Mouse (Mus musculus): Measurements from ENCODE around the gene Trim39. TPM values are rescaled to one million over a fixed set of nuclear protein-coding genes. Genes with fewer than 3 reads are reported as not detected.
A peak's percentile ranks its signal among the peaks of the same experiment; 100 is the strongest.

The Trim39 gene
- polyA plus RNA-seq, 1 experiment from 2014 or later = 27.1 TPM

DNA sequence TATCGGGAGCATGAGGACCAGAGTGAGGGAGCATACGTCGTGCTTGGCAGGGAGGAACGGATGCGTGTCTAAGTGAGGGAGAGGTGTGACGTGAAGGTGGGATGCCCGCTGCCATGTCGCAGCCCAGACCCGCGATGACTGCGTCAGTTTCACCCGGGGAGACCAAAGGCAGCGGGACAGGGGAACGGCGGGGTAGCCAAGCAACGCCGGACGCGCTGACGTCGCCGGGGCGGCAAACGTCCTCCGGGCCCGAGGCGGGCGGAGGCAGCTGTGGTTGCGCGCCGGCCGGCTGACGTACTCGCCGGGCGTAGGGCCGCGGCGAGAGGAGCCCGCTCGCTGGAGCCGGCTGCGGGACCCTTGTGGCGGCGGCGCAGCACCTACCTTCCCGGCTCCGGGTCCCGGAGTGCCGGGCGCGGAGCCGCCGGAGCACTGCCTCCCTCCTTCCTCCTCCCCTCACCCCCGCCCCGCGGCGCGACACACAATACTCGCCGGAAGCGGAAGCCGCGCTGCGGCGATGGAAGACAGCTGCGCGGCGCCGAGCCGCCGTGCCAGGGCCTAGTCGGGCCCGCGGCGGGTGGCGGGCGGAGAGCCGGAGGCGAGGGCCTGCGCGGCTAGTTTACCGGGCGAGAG, 976 bp downstream of the Trim39 start:
- Histone ChIP-seq H3K9me3 (no peaks in the 10 kb centered on the region), H3K27me3 (no peaks in the 10 kb centered on the region), H3K4me2 (peak overlapping the region; percentile 95), H3K36me3 (peaks cover 37% of the 10 kb centered on the region), H3K4me1 (replicated peaks) (peaks cover 45% of the 10 kb centered on the region), H3K4me3 (peak overlapping the region; percentile 99), H3K9ac (peak overlapping the region; percentile 96), H3K27ac (replicated peaks) (peak overlapping the region; percentile 99)
- ATAC-seq (ENCODE audit: low FRiP score, low read depth) = peak; percentile 93
- 0% methylated on average over 78 of the region's 84 CpGs for WGBS

GRCm38 (mm10) chr17:36265834-36266233, 6.2 kb downstream of the Trim39 start:
- no peak overlapping the region for H3K4me2 ChIP-seq
- peaks cover 71% of the 10 kb centered on the region for H3K36me3 ChIP-seq
- no peak overlapping the region for H3K4me3 ChIP-seq
- no peaks in the 10 kb centered on the region for H3K27me3 ChIP-seq
- no peak overlapping the region for H3K9ac ChIP-seq
- H3K27ac ChIP-seq (replicated peaks) = no peak overlapping the region
- 72% methylated on average over 5 of the region's 5 CpGs for WGBS
- H3K4me1 ChIP-seq (replicated peaks) = peaks cover 11% of the 10 kb centered on the region
- no peak for ATAC-seq (ENCODE audit: low FRiP score, low read depth)
- H3K9me3 ChIP-seq = no peaks in the 10 kb centered on the region

DNA sequence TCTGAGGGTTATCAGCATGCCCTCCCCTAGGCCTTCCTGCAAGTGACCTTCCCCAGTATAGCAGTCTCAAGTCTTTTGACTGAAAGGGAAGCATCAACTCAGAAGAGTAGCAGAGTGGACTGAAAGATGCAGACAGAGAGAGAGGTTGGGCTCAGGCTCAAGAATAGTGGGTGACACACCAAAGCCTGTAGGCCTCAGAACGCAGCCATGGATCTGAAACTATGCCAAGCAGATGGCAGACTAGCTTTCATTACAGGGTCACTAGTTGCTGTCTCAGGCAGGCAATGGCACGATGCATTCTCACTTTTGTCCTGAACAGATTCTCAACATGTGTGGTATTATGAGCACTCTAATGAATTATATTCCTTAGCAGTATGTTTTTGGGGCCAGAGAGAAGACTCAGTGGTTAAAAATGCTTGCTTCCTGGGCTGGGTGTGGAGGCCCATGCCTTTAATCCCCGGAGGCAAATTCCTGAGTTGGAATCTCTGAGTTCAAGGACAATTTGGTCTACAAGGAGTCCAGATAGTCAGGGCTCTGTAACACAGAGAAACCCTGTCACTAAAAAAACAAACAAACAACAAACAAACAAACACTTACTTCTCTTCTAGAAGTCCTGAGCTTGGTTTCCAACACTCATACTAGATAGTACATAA, 7.6 kb downstream of the Trim39 start:
- Histone ChIP-seq H3K9ac (no peak overlapping the region), H3K27ac (replicated peaks) (no peak overlapping the region), H3K4me1 (replicated peaks) (no peaks in the 10 kb centered on the region), H3K9me3 (no peaks in the 10 kb centered on the region), H3K4me3 (no peak overlapping the region), H3K27me3 (no peaks in the 10 kb centered on the region), H3K36me3 (peaks cover 83% of the 10 kb centered on the region), H3K4me2 (no peak overlapping the region)
- 96% methylated on average over 3 of the region's 3 CpGs for WGBS
- ATAC-seq (ENCODE audit: low FRiP score, low read depth) = no peak

DNA sequence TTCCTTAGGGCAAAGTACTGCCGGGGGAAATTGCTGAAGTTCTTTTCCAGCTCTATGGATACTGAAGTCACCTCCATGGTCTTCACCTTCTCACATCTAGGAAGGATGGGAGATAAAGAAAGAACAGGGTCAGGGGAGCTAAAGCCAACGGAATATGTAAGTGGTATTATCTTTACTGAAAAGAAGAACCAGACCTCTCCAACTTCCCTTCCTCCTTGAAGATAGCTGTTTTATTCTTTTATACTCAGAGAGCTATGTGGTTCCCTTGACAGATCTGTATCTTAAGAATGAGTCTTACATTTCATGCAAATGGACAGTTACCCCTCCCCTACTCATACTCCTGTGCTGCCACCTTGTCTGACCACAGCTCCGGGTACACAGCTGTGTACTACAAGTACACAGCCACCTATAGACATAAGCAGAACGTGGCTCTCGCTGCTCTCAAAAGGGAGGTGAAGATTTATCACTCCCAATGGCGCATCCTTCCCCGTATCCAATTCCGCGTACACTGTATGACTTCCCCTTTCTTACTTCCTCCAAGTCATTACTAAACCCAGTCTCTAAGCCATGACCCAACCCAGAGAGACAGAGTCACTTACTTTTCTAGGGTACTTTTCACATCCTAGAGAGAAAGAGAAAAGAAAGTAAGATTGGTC, 10.4 kb downstream of the Trim39 start:
- Histone ChIP-seq H3K4me2 (no peak overlapping the region), H3K4me3 (no peak overlapping the region), H3K27ac (replicated peaks) (no peak overlapping the region), H3K9me3 (no peaks in the 10 kb centered on the region), H3K36me3 (peaks cover 72% of the 10 kb centered on the region), H3K4me1 (replicated peaks) (peaks cover 8% of the 10 kb centered on the region), H3K27me3 (no peaks in the 10 kb centered on the region), H3K9ac (no peak overlapping the region)
- no peak for ATAC-seq (ENCODE audit: low FRiP score, low read depth)
- WGBS = 93% methylated on average over 9 of the region's 9 CpGs

DNA sequence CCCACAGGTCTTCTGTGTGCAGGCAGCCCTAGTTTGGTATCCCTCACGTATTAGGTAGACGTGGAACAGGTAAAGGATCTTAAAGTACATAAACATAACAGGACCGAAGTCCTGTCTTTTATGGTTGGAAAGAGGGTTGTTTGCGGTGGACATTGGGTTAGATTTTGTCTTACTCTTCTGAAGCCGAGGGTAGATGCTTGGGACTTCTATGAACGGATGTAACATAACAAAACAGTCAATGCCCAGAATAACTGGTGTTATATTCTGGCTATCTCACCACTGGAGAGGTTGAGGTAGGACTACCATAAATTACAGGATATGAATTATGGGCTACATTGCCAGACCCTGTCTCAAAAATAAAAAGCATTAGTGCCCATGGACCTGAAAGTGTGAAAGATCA, 14.1 kb downstream of the Trim39 start, which contains the start of gene Rpp21:
Gene Rpp21 (minus strand): TSS at position 101 of the 400 bp plus-strand sequence.
- peaks cover 39% of the 10 kb centered on the region for H3K36me3 ChIP-seq
- no peaks in the 10 kb centered on the region for H3K9me3 ChIP-seq
- 0 out of 2 replicates have a peak, but pooled peaks cover 2% of the 10 kb centered on the region for H3K27me3 ChIP-seq
- H3K27ac ChIP-seq (replicated peaks) = peak within 1 kb of the TSS; percentile 90
- peak within 1 kb of the TSS; percentile 61 for H3K4me2 ChIP-seq
- peaks cover 12% of the 10 kb centered on the region for H3K4me1 ChIP-seq (replicated peaks)
- peak; percentile 8; the same call in 1 of the 2 replicates for ATAC-seq (ENCODE audit: low FRiP score, low read depth)
- H3K4me3 ChIP-seq = peak within 1 kb of the TSS; percentile 75
- H3K9ac ChIP-seq = peak within 1 kb of the TSS; percentile 86
- 54% methylated on average over 6 of the region's 6 CpGs for WGBS

GRCm38 (mm10) chr17:36257241-36257947, 14.7 kb downstream of the Trim39 start:
- Histone ChIP-seq H3K9me3 (no peaks in the 10 kb centered on the region), H3K4me1 (replicated peaks) (peaks cover 12% of the 10 kb centered on the region), H3K9ac (peak overlapping the region; percentile 86), H3K27me3 (0 out of 2 replicates have a peak, but pooled peaks cover 3% of the 10 kb centered on the region), H3K36me3 (peaks cover 34% of the 10 kb centered on the region), H3K4me3 (peak overlapping the region; percentile 75), H3K4me2 (peak overlapping the region; percentile 61), H3K27ac (replicated peaks) (peak overlapping the region; percentile 90)
- under 1% methylated on average over 37 of the region's 37 CpGs for WGBS
- peak; percentile 97 for ATAC-seq (ENCODE audit: low FRiP score, low read depth)

DNA sequence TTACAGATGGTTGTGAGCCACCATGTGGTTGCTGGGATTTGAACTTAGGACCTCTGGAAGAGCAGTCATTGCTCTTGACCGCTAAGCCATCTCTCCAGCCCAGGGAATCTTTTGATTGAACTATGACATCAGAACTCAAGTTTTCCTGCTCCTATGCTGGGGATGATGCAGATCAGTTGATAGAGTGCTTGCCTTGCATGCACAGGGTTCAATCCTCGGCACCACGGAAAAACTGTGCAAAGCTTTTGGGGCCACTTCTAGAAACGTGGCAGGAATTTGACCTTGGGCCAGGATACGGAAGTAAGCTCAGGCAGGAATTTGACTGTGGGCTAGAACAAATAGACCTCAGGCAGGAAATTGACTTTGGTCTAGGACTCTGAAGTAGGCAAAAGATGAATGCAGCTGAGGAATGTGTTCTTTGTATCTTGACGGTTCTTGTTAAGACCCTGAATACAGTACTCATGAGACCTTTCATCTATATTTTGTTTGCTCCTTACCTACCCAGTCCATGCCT, 18.9 kb downstream of the Trim39 start:
- Histone ChIP-seq H3K4me3 (no peak overlapping the region), H3K9me3 (no peaks in the 10 kb centered on the region), H3K27ac (replicated peaks) (no peak overlapping the region), H3K36me3 (no peaks in the 10 kb centered on the region), H3K27me3 (peaks cover 18% of the 10 kb centered on the region), H3K4me2 (no peak overlapping the region), H3K9ac (no peak overlapping the region), H3K4me1 (replicated peaks) (peaks cover 15% of the 10 kb centered on the region)
- WGBS = 76% methylated on average over 6 of the region's 6 CpGs
- ATAC-seq (ENCODE audit: low FRiP score, low read depth) = no peak

GRCm38 (mm10) chr17:36252250-36252876, 19.7 kb downstream of the Trim39 start:
- Histone ChIP-seq H3K4me2 (peak overlapping the region; percentile 54), H3K4me1 (replicated peaks) (peaks cover 13% of the 10 kb centered on the region), H3K27me3 (peaks cover 20% of the 10 kb centered on the region), H3K4me3 (peak overlapping the region; percentile 25), H3K27ac (replicated peaks) (no peak overlapping the region), H3K9ac (peak overlapping the region; percentile 27; the same call in 1 of the 2 replicates), H3K9me3 (no peaks in the 10 kb centered on the region), H3K36me3 (no peaks in the 10 kb centered on the region)
- WGBS = 15% methylated on average over 25 of the region's 25 CpGs
- no peak for ATAC-seq (ENCODE audit: low FRiP score, low read depth)

DNA sequence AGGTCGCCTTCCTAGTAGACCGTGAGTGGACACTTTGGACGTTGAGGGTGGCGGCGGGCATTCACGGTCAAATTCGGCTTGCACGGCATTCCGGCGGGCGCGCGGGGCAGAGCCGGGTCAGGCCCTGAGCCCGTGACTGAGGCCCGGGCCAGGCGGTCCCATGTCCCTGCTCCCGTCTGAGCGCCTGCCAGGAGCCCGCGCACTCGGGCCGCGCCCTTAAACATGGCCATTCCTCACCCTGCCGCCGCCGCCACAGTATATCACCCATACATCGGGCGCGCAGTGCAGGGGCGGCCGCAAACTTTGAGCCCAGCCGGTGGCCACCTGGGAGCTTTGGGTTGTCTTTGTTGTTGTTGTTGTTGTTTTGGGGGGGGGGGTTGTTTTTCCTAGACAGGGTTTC, 23.2 kb downstream of the Trim39 start:
- Histone ChIP-seq H3K27me3 (peaks cover 20% of the 10 kb centered on the region), H3K36me3 (no peaks in the 10 kb centered on the region), H3K4me1 (replicated peaks) (peaks cover 4% of the 10 kb centered on the region; the same call in 1 of the 2 replicates), H3K27ac (replicated peaks) (no peak overlapping the region), H3K4me3 (no peak overlapping the region), H3K9ac (no peak overlapping the region), H3K4me2 (peak overlapping the region; percentile 26; the same call in 1 of the 2 replicates), H3K9me3 (no peaks in the 10 kb centered on the region)
- ATAC-seq (ENCODE audit: low FRiP score, low read depth) = no peak
- WGBS = 36% methylated on average over 33 of the region's 33 CpGs

DNA sequence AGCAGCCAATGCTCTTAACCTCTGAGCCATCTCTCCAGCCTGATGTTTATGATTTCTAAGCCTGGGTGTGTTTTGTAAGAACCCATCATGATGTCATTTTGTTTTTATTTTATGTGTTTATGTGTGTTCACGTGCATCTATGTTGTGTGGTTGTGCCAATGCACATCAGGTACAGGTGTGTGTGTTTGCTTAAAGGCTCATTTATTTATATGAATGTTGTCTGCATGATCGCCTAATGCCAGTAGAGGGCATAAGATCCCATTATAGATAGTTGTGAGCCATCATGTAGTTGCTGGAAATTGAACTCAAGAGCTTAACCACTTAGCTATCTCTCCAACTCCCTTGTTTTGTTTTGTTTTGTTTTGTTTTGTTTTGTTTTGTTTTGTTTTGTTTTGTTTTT, 26.3 kb downstream of the Trim39 start:
- Histone ChIP-seq H3K4me3 (no peak overlapping the region), H3K4me1 (replicated peaks) (no peaks in the 10 kb centered on the region), H3K4me2 (no peak overlapping the region), H3K27me3 (peaks cover 22% of the 10 kb centered on the region), H3K27ac (replicated peaks) (no peak overlapping the region), H3K9ac (no peak overlapping the region), H3K36me3 (no peaks in the 10 kb centered on the region), H3K9me3 (no peaks in the 10 kb centered on the region)
- ATAC-seq (ENCODE audit: low FRiP score, low read depth) = no peak
- 90% methylated on average over 2 of the region's 2 CpGs for WGBS

DNA sequence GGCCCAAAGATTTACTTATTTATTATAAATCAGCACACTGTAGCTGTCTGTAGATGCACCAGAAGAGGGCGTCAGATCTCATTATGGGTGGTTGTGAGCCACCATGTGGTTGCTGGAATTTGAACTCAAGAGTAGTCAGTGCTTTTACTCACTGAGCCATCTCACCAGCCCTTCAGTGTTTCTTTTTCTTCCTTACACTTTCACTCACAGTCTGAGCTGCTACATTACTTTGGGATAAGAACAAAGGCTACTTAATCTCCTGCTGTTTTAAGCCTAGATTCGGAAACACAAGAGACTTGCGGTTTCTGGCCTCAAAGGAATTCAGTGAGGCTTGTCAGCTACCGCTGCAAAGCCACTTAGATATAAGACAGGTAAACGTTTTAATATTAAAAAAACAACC, 28.0 kb downstream of the Trim39 start:
- no peak overlapping the region for H3K4me2 ChIP-seq
- no peaks in the 10 kb centered on the region for H3K9me3 ChIP-seq
- H3K36me3 ChIP-seq = no peaks in the 10 kb centered on the region
- ATAC-seq (ENCODE audit: low FRiP score, low read depth) = no peak
- 33% methylated on average over 5 of the region's 5 CpGs for WGBS
- H3K27me3 ChIP-seq = peaks cover 16% of the 10 kb centered on the region
- no peaks in the 10 kb centered on the region for H3K4me1 ChIP-seq (replicated peaks)
- H3K27ac ChIP-seq (replicated peaks) = no peak overlapping the region
- H3K4me3 ChIP-seq = no peak overlapping the region
- no peak overlapping the region for H3K9ac ChIP-seq
